Mouse (Mus musculus): ENCODE measurements around the gene Pkd1l1.

The Pkd1l1 gene

GRCm38 (mm10) chr11:8821403-8821802 lies 151.7 kb downstream of the Pkd1l1 start:
- peak in 1 of 2 experiments; percentile 46 for DNase-seq (ENCODE audit: low spot score in 2 of 2)

- DNase-seq (ENCODE audit: low spot score in 2 of 2), result peak in 1 of 2 experiments; percentile 12
Measured at GRCm38 (mm10) chr11:8817376-8817775, 155.7 kb downstream of the Pkd1l1 start.

GRCm38 (mm10) chr11:8814097-8814790 lies 158.8 kb downstream of the Pkd1l1 start:
- DNase-seq (ENCODE audit: low spot score in 2 of 2), result no peak

GRCm38 (mm10) chr11:8811506-8812100 lies 161.5 kb downstream of the Pkd1l1 start:
- DNase-seq (ENCODE audit: low spot score in 2 of 2), result no peak

GRCm38 (mm10) chr11:8809644-8810043 lies 163.4 kb downstream of the Pkd1l1 start:
- no peak for DNase-seq (ENCODE audit: low spot score in 2 of 2)

GRCm38 (mm10) chr11:8807009-8807408 lies 166.1 kb downstream of the Pkd1l1 start:
- DNase-seq (ENCODE audit: low spot score in 2 of 2), result no peak

GRCm38 (mm10) chr11:8804178-8804577 lies 168.9 kb downstream of the Pkd1l1 start:
- no peak for DNase-seq (ENCODE audit: low spot score in 2 of 2)

- DNase-seq (ENCODE audit: low spot score in 2 of 2), result no peak
Measured at GRCm38 (mm10) chr11:8797486-8797885, 175.6 kb downstream of the Pkd1l1 start.

GRCm38 (mm10) chr11:8795031-8795430 lies 178.0 kb downstream of the Pkd1l1 start:
- DNase-seq (ENCODE audit: low spot score in 2 of 2), result no peak

GRCm38 (mm10) chr11:8792146-8792545 lies 180.9 kb downstream of the Pkd1l1 start:
- DNase-seq (ENCODE audit: low spot score in 2 of 2), result peak in 1 of 2 experiments; percentile 11

- no peak for DNase-seq (ENCODE audit: low spot score in 2 of 2)
Measured at GRCm38 (mm10) chr11:8789186-8789585, 183.9 kb downstream of the Pkd1l1 start.

GRCm38 (mm10) chr11:8787604-8788003 lies 185.5 kb downstream of the Pkd1l1 start:
- DNase-seq (ENCODE audit: low spot score in 2 of 2), result no peak

GRCm38 (mm10) chr11:8784413-8784812 lies 188.7 kb downstream of the Pkd1l1 start:
- DNase-seq (ENCODE audit: low spot score in 2 of 2), result no peak

- no peak for DNase-seq (ENCODE audit: low spot score in 2 of 2)
Measured at GRCm38 (mm10) chr11:8782141-8782465, 191.0 kb downstream of the Pkd1l1 start.

GRCm38 (mm10) chr11:8781308-8782140 lies 191.5 kb downstream of the Pkd1l1 start:
- DNase-seq (ENCODE audit: low spot score in 2 of 2), result no peak

- no peak for DNase-seq (ENCODE audit: low spot score in 2 of 2)
Measured at GRCm38 (mm10) chr11:8779427-8779826, 193.6 kb downstream of the Pkd1l1 start.
